Mouse (Mus musculus) layer of hippocampus, adult 9-10 months (tissue): ENCODE measurements at regions not wholly inside any gene's neighbourhood (a gene's known extent, or its start where the extent isn't known, plus 50 kb on each side); places are given as distances from the start of the nearest gene placed in this dataset.

ENCODE experiments used
- DNase-seq: peaks from one replicate; pipeline ENCODE4 v3.0.0; 2022; ENCODE audit warnings: low spot score

- no peak for DNase-seq
Measured at GRCm38 (mm10) chr5:119216146-119216545, 454.3 kb upstream of the Tbx3 start.

DNA sequence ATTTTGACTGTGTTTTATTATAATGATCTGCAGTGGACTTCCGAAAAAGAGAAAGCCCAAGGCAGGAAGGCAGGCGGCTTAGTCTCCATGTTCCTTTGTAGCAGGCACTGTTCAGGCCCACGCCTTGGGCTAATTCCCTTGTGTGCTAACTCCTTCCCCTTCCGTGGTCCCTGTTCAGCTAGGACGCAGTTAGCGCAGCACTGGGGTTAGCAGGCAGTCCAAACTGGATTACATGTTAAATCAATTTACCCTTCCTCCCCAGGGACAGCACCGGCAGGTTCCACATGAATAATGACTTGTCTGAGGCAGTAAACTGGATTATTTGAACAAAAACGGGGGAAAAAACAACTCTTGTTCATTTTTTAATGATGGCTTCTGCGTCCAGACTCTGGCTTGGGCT lies 453.4 kb upstream of the Tbx3 start:
- DNase-seq: no peak

DNA sequence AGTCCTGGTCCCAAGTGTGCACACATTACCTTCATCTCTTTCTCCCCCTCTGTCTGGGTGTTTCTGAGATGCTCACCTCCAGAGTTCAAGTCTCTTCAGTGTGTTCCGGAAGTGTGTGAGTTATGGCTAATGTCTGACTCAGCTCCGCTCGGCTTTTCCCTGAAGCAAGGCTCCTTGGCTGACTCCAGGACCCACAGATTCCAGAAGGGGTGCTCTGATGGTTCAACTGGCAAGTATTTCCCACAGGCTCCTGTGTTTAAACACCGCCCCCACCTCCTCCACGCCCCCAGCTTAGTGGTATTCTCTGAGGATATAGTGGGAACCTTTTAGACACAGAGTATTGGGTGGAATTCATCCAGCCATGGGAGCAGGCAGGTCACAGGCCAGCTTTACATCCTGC lies 441.8 kb upstream of the Tbx3 start:
- no peak for DNase-seq

DNA sequence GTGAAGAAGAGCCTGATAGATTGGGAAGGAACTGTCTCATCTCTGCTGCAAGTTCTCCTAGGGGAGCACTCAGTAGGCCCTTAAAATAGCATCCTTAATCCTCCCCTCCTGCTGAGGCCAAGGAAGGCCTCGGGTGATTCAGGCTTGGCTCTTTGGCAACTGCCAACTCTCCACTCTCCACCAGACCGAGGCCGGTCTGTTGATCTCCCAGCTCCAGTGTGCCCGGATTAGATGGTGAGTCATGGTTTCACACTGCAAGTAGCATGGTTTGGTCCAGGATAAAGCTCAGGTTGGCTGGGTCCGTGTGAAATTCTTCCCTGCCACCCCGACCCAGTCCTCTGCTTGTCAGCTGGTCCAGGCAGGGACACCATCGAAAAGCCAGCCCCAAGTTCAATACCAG lies 437.5 kb upstream of the Tbx3 start:
- no peak for DNase-seq

DNA sequence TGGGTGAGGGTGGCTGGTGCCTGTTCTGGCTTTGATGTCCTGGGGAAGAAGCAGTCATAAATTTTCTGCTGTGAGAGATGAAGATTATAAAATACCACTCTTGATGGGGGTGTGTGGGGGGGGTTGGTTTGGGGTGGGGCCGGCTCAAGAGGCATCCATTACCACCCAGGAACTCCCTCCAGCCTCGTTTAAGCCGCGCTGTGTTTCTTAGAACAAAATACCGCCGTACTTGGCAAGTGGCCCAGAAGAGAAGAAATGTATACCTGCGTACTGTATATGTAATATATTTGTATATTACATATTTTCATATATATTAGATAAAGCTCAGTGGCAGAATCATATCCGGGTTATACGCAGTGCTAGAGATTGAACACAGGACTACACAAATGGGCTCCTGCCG lies 434.6 kb upstream of the Tbx3 start:
- DNase-seq: no peak

DNA sequence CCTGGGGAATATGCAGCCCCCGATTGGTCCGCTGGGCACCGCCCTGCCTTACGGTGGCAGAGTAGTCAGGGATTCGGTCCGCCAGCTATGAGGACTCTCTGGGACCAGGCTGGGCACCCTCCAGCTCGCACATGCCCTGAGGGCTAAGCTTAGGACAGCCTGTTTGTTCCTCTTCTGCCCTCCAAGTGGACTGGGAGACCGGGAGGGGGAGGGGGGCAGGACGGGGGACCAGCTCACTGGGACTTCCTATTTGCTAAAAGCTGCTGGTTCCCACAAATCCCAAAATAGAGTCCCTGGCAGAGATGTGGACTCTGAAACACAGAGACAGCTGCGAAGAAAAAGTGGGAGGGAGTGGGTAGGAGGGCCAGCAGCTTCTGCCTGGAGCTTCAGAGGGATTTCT lies 423.6 kb upstream of the Tbx3 start:
- peak; percentile 29 for DNase-seq

- no peak for DNase-seq
Measured at GRCm38 (mm10) chr5:119248626-119249025, 421.8 kb upstream of the Tbx3 start.

- no peak for DNase-seq
Measured at GRCm38 (mm10) chr5:119249124-119249718, 421.2 kb upstream of the Tbx3 start.

- DNase-seq: no peak
Measured at GRCm38 (mm10) chr5:119251311-119252047, 419.0 kb upstream of the Tbx3 start.

- no peak for DNase-seq
Measured at GRCm38 (mm10) chr5:119257374-119258120, 412.9 kb upstream of the Tbx3 start.

GRCm38 (mm10) chr5:119258831-119259230 lies 411.6 kb upstream of the Tbx3 start:
- no peak for DNase-seq

- no peak for DNase-seq
Measured at GRCm38 (mm10) chr5:119265149-119265890, 405.1 kb upstream of the Tbx3 start.

GRCm38 (mm10) chr5:119271234-119271852 lies 399.1 kb upstream of the Tbx3 start:
- no peak for DNase-seq

GRCm38 (mm10) chr5:119273203-119273602 lies 397.3 kb upstream of the Tbx3 start:
- DNase-seq: no peak

DNA sequence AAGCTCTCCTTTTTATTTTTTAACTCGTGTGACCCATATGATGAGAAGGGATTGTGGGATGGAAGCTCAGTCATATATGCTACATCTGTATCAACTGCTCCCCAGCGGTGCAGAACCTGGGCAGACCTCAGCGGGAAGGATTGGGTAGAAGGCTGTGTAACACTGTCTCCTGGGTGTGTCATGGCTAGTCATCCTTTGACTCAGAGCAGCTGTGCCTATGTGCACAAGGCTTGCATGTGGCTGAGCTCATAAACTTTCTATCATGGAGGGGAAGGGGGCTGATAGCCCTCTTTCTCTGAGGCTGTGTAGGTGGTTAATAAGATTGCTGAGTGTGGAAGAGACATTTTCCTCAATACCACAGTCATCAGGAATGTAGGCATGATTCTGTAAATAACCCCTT lies 396.9 kb upstream of the Tbx3 start:
- no peak for DNase-seq

GRCm38 (mm10) chr5:119274817-119275494 lies 395.5 kb upstream of the Tbx3 start:
- no peak for DNase-seq

- DNase-seq: no peak
Measured at GRCm38 (mm10) chr5:119280146-119280545, 390.3 kb upstream of the Tbx3 start.

DNA sequence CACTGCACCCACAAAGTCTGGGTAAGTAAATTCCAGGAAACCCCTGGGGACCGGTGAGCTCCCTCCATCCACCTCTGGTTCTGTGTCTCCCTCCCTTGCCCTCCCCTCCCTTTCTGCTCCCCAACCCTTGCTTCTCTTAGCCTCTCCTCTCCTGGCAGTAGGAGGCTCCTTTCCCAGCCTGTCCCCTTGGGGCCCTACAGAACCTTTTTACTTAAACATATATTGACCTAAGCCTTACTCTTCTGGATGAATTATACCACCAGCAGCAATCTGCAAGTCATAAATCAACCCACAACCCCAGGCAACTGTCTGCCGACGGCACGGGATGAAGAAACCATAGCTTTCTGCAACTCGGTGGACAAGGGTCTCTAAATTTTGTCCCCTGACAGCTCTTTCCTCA lies 380.7 kb upstream of the Tbx3 start:
- DNase-seq: no peak

DNA sequence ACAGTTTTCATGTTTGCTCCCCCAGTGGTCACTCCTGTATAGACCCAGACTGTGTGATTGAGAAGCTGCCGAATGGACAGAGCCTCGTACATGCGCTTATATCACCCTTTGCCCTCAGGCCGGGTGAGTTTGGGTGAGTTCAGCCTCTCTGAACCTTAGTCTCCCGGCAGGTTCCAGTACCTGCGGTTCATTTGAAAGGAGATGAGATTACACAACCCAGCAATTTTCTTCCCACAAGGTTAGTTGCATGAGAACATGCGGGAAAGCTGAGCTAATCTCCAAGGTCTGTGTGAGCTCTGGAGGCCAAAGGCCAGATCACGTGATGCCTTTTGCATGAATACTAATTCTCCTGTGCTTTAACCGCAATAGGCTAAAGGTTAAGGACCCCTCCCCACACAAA lies 378.1 kb upstream of the Tbx3 start:
- no peak for DNase-seq

GRCm38 (mm10) chr5:119292889-119293288 lies 377.6 kb upstream of the Tbx3 start:
- no peak for DNase-seq

GRCm38 (mm10) chr5:119299311-119299710 lies 371.2 kb upstream of the Tbx3 start:
- DNase-seq: no peak

DNA sequence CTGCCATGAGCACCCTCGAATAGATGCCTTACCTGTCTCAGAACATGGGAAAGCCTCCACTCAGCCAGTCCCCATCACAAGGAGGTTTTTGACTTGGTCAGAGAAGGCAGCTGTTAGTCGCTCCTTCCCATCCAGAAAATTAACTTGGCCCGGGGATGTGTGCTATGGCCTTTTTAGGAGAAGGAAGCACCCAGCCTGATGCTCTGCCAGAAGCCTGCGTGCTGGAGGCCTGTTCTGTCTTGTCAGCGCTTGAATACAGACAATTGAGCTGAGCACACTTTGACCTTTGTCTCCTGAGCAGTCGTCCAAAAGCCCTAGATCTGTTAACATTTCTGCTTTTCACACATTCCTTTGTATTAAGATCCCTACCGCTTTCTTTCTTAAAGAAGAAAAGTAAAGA lies 370.4 kb upstream of the Tbx3 start:
- no peak for DNase-seq
